Mouse (Mus musculus) layer of hippocampus, postnatal 36 days (tissue): ENCODE results near the gene Gpt2. TPM values are rescaled to one million over a fixed set of nuclear protein-coding genes. Genes with fewer than 3 reads are reported as not detected.

ENCODE experiments used
- DNase-seq, 2 experiments: peaks; one replicate each; pipeline ENCODE4 v3.0.0; 2022
- total RNA-seq, 2 experiments: library from RNA; stranded (reverse); gene quantifications; 2 replicates each; pipeline ENCODE4 v1.2.3; 2021

Gpt2 gene
- total RNA-seq, 2 experiments from 2014 or later: 75.5 to 86.1 TPM

- peak; percentile 23 to 40 for DNase-seq
Observed at GRCm38 (mm10) chr8:85487906-85488620, 4.3 kb upstream of the Gpt2 start.

GRCm38 (mm10) chr8:85488631-85489030 is 3.7 kb upstream of the Gpt2 start:
- no peak for DNase-seq

- DNase-seq: no peak
Observed at GRCm38 (mm10) chr8:85489546-85489945, 2.8 kb upstream of the Gpt2 start.

GRCm38 (mm10) chr8:85492940-85493931 is 860 bp downstream of the Gpt2 start:
- DNase-seq: peak; percentile 56 to 60

- no peak for DNase-seq
Observed at GRCm38 (mm10) chr8:85496125-85496524, 3.7 kb downstream of the Gpt2 start.

- DNase-seq: no peak
Observed at GRCm38 (mm10) chr8:85496778-85497177, 4.4 kb downstream of the Gpt2 start.

GRCm38 (mm10) chr8:85498577-85498976 is 6.2 kb downstream of the Gpt2 start:
- DNase-seq: no peak

GRCm38 (mm10) chr8:85500460-85500859 is 8.1 kb downstream of the Gpt2 start:
- DNase-seq: no peak

GRCm38 (mm10) chr8:85500955-85501685 is 8.7 kb downstream of the Gpt2 start:
- DNase-seq: no peak

GRCm38 (mm10) chr8:85502381-85502780 is 10.0 kb downstream of the Gpt2 start:
- no peak for DNase-seq

- no peak for DNase-seq
Observed at GRCm38 (mm10) chr8:85503065-85503464, 10.7 kb downstream of the Gpt2 start.

- no peak for DNase-seq
Observed at GRCm38 (mm10) chr8:85504704-85505103, 12.3 kb downstream of the Gpt2 start.

GRCm38 (mm10) chr8:85506620-85507019 is 14.2 kb downstream of the Gpt2 start:
- no peak for DNase-seq

GRCm38 (mm10) chr8:85508661-85509060 is 16.3 kb downstream of the Gpt2 start:
- DNase-seq: no peak

- no peak for DNase-seq
Observed at GRCm38 (mm10) chr8:85512234-85512633, 19.9 kb downstream of the Gpt2 start.

GRCm38 (mm10) chr8:85513283-85513682 is 20.9 kb downstream of the Gpt2 start:
- DNase-seq: no peak

- DNase-seq: peak; percentile 53 to 58
Observed at GRCm38 (mm10) chr8:85515391-85515790, 23.0 kb downstream of the Gpt2 start.

- no peak for DNase-seq
Observed at GRCm38 (mm10) chr8:85517336-85517735, 25.0 kb downstream of the Gpt2 start.

- DNase-seq: no peak
Observed at GRCm38 (mm10) chr8:85517956-85518355, 25.6 kb downstream of the Gpt2 start.

GRCm38 (mm10) chr8:85520586-85520985 is 28.2 kb downstream of the Gpt2 start:
- DNase-seq: no peak

GRCm38 (mm10) chr8:85521332-85521731 is 29.0 kb downstream of the Gpt2 start:
- no peak for DNase-seq

- no peak for DNase-seq
Observed at GRCm38 (mm10) chr8:85524086-85524485, 31.7 kb downstream of the Gpt2 start.

GRCm38 (mm10) chr8:85526105-85526504 is 33.7 kb downstream of the Gpt2 start:
- peak; percentile 51 to 59 for DNase-seq
